Mouse (Mus musculus) embryo, embryonic 9.5 days (tissue): Measurements from ENCODE around the gene Tent5b.

Source experiments
- DNase-seq: peaks from one replicate; pipeline ENCODE4 v3.0.0-alpha.2; 2017; ENCODE audit errors: extremely low spot score

Tent5b gene

DNA sequence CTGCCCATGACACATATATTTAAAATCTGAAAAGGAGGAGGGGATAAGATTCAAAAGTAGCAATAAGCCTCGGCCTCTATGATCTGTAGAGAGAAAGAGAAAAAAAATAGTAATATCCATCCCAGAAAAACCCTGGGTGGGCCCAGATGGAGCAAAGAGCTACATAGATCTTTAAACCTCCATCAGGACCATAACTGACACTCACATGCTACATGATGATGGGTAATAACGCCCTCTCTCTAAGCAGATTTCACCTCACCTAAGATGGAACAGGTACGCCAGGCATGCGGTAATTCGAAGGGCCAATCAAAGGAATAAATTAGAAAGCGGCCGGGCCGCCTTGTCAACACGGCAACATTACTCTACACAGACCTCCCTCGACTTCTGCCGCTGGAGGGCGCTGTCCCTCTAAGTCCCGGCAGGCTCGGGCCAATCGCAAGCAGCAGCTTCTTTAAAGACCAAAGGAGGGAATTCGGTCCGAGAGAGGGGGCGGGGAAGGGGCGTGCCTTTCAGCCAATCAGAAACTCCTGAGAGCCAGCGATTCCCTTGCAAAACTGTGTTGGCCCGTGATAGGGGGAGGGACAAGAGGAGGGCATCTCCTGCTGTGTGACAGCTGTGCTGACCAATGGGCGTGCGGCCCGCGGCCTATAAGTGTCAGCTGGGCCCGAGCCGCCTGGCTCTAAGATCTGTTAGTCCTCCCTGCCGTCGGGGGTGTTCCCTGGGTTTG is at the start of gene Tent5b:
Tent5b (plus strand) TSS at position 675 of the 727 bp plus-strand sequence.
- peak; percentile 99 for DNase-seq

DNA sequence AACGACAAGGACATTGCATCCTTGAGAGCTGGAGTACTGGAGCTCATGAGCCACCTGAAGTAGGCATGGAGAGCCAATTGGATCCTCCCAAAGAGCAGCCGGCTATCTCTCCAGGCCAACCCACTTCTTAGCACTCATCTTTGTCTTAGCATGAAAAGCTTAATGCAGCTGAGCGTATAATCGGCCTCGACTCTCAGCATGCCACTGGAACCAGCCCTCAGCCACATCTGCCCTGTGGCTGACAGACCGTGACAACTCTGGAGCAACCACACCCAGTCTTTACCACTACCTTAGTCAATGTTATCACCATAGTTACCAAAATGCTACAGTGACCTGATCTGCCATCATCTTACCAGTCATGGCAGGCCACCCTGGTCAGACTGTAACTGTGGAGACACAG is 48.4 kb upstream of the Tent5b start:
- no peak for DNase-seq

DNA sequence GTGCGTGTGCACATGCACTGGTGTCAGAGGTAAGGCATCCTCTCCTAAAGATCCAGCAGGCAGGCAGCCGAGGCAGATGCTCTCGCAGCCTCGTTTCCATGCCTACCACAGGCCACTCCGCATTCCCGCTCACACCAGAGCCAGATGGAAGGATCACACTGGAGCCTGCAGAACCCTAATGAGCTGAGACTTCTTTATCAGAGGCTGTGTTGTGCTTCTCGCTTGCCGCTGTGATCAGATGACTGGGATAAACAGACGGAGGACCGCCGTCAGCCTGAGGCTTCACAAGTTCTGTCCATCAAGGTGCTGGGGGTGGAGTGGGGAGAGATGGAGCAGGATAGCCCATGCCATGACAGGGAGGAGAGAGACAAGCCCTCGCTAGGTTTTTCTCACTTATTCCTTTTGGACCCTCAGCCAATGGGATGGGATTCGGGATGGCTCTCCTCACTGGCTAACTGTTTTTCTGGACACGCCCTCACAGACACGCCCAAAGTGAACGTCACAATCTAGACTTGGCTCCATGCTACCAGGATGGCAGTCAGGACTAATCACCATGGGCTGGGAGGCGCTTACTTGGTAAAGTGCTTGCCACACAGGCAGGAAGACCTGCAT is 47.3 kb upstream of the Tent5b start:
- DNase-seq, result peak; percentile 42

DNA sequence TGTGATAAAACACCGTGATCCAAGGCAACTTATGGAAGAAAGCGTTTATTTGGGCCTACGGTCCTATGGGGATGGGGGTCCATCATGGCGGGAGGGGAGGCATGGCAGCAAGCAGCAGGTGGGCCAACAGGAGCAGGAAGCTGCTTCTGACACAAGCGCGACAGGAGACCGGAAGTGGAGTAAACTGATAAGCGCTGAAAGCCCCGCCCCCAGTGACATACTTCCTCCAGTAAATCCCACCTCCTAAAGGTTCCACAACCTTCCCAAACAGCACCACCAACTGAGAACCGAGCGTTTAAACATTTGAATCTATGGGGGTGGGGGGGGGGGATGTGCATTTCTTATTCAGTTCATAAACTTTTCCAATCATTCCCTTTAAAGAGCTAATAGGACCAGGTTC is 44.0 kb upstream of the Tent5b start:
- no peak for DNase-seq

DNA sequence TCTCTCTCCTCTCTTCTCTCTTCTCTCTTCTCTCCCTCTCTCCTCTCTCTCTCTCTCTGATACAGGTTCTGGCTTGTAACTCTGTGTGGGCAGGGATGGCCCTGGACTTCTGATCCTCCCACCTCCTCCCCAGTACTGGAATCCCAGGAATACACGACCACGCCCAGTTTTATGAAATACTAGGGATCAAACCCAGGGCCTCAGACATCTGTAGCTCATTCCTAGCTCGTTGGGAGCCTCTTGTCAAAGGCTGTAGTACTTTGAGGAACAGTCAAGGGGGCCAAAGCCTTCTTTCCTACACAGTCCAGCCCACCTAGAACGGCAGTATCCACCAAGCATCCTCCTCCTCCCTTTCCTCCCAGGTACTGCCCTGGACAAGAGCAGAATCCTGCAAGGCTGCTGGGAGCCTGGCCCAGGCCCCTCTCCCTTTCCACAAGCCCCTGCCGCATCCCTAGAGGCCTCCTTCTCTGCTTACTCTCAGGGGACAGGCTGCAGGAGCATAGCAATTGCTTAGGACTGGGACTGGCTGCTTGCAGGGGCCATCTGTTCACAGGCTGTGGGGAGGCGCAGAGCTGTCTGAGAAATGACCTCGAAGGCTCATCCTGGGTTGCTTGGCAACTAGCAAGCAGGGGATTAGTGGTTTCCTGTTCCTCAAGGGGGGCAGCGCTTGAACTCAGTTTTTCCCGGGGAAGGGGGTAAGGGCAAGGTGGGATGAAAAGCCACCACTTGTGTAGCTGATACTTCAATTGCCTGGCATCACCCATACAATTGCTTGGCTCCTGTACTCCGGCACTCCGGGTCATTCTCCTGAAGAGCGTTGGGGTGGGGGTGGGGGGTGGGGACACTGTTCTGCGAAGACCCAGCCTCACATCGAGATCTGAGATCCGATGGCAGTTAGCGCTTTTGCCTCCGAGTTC is 40.2 kb upstream of the Tent5b start:
- peak; percentile 79 for DNase-seq

DNA sequence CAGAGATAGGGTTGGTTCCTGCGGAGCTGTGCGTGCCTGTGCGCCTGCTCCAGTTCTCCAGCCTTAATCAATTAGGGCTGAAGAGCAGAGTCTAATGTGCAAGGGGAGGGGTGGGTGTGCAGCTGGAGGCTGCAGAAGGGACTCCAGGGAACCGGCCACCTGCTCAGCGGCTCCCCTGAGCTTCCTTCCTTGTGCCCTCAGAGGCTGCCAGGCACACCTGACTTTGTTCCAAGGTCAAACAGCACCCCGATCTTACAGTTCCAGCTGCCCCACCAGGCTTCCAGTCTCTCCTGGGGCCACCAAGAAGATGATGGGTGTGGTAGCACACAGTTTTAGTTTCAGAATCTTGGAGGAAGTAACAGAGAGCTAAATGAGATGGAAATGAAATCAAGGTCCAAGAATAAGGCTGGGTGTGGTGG is 39.5 kb upstream of the Tent5b start:
- peak; percentile 59 for DNase-seq

DNA sequence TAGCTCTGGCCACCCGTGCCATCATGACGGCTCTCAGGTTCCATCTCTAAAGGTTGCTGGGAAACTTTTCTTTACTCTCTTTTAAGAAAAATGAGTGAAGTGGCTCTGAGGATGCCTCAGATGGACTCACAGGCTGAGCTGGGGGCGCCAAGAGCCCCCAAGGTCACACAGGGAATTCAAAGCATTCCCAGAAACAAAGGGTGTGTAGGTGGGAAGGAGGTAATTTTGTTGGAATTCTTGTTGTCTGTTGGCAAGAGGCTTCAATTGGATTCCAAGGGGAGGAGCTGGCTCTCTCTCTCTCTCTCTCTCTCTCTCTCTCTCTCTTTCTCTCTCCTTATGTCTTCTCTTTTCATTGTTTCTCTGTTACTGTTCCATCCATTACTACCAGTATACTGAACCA is 37.7 kb upstream of the Tent5b start:
- DNase-seq, result no peak

DNA sequence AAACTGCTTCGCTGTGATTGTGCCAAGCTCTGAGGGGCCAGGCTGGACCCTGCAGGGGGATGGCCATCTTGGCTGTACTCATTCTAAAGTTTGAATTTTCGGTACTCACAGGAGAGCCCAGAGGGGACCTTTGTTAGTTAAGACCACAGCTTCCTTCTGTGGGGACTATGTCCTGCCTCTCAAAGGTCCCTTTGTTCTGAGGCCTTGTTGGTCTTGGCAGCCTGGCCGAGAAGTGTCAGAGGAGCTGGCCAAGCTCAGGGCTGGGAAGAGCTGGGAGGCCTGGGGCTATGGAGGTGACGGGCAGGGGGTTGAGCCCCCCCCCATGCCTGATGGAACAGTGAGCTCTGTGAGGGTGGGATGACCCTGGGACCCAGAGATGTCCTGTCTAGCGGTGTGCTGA is 36.8 kb upstream of the Tent5b start:
- no peak for DNase-seq

DNA sequence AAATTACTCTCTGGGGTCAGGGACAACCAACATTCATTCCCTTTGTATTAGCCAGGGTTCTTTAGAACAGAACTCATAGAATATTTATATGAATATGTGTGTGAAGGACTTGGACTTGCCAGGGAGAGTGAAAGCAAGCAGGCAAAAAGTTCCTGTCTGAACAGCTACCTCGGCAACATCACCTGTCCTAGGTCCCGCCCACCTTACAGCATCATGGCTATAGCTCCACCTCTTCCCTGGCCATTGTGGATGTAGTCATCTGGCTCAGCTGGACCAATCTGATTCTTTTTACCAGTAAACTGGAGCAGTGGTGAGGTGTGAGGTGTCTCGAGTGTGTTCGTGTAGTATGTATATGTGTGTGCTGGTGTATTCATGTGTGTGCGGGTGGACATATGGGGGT is 34.2 kb upstream of the Tent5b start:
- DNase-seq, result no peak

DNA sequence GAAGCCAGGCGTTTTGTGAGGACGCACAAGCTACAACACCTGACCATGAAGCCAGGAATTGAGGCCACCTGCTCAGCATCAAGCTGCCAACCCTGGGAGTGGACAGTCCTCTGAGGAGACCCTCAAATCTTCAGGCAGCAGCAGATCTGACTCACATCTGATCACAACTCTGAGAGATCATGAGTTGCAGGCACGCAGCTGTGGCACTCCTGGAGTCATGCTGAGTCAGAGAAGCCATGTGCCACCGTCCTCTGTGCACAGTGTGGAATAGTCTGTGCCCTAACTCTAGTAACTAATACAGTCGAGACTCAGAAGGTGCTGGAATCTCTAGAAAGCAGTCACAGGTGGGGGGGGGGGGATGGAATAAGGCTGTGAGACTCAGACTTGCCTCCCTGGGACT is 32.6 kb upstream of the Tent5b start:
- DNase-seq, result no peak

DNA sequence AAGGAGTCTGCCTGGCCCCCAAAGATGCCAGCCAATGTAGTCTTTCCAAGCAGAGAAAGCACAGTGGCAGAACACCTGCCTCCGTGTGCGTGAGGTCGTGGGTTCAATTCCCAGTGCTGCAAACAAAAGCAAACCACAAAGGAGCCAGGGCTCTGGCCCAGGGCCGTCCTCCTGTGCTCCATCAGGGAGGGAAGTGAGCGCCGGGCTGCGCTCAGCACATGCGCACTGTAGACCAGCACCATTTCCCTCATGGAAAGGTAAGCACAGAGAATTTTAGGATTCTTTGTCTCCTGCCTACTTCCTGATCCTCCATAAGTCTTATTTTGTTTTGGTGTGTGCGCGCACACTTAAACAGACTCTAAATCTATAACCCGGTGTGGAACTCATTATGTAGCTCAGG is 32.0 kb upstream of the Tent5b start:
- DNase-seq, result no peak

DNA sequence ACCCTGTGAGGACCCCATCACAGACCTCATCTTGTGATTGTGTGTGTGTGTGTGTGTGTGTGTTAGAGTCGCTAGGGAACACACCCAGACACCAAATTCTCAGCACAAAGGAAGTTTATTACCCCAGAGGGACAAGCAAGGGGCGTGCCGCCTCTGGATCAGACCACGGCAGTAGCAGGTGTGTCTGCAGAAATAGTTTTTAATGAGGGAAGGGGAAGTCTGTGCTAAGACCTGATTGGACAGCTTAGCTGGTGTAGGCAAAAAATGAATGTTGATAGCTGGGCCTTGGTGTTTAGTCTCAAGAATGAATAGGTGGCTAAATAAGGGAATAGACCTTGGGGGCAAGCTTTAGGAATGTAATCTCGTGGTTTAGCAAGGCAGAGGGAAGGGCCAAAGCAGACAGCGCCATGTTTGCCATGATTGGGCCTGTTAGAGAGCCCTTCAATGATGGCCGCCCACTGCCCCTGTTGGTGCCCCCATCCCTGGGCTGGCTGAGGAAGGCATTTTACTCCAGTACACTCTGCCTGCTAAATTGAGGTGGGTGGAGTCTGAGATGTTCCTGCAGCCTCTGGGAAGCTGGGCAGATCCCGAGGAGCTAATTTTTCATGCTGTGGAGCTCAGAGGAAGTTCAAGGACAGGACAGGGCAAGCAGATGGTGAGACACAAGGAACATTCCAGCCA is 31.1 kb upstream of the Tent5b start:
- no peak for DNase-seq

DNA sequence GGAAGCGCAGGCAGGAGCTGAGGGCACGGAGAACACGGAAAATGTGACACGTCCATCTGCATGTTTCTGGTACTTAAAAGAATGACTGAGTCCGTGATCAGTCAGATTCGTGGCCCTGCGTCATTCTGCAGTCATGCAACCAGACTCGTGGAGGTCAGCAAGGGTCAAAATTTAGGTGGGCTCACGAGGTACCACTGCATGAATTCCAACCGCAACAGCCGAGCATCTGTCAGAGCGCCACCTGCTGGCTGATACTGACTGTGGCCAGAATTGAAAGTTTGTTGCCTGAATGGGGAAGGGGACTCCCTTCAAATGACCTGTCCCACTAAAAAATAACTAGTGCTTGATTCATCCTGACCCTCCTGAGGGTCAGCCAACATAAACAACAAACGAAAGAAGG is 30.2 kb upstream of the Tent5b start:
- peak; percentile 71 for DNase-seq

DNA sequence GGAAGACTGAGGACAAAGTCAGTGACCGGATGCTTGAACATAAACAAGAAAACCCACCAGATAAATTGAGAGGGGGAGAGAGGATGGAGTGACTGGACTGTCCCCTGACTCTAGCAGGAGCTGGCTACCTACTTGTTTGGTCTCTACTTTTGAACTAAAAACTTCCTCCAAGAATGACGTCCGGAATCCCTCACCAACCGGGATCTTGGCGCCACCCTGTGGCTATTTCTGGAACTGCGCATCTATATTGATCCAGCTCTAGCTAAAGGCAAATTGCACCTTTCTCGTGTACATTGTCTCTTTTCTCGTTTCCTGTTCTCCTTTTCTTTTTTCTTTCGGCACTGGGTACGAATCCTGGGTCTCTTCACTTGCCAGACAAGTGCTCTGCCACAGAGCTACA is 28.4 kb upstream of the Tent5b start:
- peak; percentile 83 for DNase-seq

DNA sequence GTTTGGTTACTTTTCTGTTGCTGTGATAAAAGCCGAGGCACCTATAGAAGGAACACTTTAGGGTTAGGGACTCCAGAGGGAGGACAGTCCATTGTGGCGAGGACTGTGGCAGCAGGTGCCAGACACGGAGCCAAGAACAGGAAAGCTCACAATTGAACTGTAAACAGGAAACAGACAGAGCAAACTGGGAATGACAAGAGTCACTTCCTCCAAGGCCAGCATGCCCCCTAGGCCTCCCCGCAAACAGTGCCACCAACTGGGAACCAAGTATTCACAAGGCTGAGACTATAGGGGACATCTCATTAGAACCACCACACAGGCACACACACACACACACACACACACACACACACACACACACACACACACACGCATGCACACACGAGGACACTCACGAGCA is 27.5 kb upstream of the Tent5b start:
- no peak for DNase-seq

DNA sequence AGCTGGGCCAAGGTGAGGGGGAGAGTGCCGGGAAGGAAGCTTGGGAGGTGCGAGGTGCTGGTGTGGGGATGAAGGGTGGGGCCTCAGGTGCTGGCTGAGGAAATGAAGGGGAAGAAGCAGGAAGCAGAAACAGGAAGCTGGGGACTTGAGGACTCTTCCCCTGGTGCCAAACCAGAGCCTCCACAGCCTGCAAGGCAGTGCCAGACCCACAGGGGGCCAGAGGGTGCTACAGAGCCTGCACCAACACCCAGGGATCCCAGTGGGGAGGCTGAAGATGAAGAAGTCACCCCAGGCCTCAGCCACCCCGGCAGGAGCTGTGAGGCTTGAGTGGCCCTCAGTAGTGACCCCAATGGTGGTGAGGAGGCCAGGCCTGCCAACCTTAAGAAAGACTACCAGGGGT is 21.9 kb upstream of the Tent5b start:
- DNase-seq, result no peak

DNA sequence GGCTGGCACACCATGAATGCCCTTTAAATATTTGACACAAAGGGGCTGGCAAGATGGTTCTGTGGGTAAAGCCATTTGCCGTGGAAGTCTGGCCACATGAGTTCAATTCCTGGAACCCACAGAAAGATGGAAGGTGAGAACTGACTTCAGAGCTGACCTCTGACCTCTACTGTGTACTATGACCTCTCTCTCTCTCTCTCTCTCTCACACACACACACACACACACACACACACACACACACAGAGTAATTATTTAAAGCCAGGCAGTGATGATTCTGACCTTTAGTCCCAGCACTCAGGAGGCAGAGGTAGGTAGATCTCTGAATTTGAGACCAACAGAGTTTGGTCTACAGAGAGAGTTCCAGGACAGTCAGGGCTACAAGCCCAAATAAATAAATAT is 19.9 kb upstream of the Tent5b start:
- DNase-seq, result no peak

DNA sequence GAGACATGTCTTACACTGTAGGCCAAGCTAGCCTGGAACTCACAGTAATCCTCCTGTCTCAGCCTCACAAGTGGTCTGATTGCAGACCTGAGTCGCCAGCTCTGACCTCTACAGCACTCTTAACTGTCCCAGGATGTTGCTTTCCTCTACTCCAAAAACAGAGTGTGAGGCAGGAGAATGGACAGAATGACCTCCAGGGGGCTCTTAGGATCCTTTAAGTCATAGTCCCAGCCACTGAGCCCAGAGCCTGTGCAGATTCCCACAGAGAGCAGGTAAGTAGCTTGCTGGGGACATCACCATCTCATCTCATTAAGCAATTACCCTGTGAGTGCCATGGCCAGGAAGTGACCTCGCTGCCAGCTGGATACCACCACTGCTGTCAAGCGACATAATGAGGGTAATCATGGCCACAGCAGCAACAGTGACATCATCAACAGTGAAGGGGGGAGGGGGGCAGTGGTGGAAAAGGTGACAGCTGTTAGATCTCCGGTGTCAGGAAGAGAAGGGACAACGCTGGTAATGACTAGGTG is 19.1 kb upstream of the Tent5b start:
- DNase-seq, result no peak

DNA sequence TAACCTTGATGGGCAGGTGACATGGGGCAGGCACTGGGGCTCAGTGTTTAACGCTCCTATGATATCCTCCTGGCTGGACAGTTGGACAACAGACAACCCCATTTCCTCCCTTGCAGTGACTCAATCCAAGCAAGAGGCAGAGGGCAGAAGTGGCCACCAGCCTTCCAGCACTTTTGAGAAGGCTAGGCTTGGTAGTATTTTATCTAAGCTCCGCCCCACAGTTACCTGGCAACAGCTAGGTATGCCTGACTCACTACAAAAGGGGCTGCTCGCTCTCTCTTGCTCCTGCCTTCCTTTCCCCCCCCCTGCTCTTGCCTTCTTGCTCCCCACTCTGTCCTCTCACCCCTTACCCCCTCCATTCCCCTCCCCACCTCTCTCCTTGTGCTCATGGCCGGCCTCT is 18.6 kb upstream of the Tent5b start:
- no peak for DNase-seq

DNA sequence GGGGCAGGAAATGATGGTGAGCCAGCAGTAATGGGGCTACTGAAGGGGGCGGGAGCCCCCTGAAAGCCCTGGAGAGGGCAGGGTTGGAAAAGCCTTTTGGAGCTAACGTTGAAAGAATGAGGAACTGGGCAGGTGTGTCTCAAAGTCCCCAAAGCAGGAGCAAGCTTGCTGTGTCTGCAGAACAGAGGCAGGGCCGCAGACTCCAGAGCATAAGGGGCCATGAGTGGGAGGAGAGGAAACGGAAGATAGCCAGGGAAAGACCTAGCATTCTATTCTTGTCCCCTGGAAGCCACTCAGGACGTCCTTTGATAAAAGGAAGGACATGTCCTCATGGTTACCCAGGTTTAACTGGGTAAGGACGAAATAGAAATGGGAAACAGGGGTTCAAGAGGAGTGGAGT is 16.7 kb upstream of the Tent5b start:
- no peak for DNase-seq

DNA sequence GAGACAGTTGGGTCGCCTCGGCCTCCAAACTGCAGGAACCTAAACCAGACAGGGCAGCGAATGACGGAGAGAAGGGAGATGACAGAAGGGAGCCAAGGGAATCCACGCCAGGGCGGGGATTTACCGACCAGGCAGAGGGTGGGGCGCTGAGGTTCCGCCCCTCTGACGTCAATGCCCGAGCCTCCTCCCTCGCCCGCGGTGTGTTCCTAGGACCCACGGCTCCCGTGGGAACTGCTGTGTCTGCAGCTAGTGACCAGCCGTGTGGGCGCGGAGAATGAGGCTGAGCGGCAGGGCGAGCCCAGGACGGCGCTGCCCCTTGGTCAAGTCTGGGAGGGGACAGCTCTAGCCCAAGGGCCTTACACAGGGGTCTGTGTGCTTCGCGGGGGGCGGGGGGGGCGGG is 11.9 kb upstream of the Tent5b start:
- DNase-seq, result peak; percentile 68

DNA sequence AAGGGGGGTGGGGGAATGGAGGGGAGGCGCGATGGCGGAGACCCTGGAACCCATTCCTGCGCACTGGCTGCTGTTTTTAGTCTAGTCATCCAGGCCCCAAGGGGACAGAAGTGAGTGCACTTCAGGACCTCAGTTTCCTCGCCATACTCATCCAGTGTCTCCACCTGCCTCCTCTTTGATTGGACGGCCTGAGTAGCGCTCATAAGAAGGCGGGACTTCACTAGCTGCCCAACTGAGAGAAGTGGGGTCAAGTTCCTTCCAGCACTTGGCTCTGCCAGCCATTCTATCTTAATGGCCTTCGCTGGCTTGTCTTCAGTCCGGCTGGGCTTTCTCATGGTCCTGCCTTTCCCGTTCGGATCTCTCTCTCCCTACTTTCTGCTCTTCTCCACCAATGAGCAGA is 10.8 kb upstream of the Tent5b start:
- peak; percentile 22 for DNase-seq
